Mouse (Mus musculus) B cell, adult 2 months (primary cell): ENCODE results near the gene Sectm1a.
"Not testable (repeated sequence)": the region's sequence is repeated elsewhere in the genome, so short reads cannot be mapped to it uniquely, and the experiment has no call there.

ENCODE experiments used
- DNase-seq, 2 experiments: peaks; one replicate each; pipeline ENCODE4 v3.0.0; 2022

The Sectm1a gene

DNA sequence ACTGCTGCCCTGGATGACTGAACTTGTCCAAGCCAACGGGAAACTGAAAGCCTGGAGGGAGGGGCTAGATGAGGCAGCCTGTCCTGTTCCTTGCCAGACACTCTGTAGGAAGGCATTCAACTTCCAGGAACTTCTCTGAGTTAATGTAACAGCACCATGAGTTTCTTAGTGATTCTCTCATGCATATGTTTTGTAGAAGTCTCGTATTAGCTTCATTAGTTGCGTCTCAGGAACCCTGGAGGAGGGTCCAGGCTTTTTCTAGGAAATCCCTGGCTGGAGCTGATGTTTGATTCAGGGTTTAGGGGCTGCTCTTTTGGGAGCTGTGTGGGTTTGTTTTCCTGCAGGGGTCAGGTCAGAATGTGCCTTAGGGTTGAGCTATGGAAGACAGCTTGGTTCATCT, at the start of gene Sectm1a:
Gene Sectm1a (minus strand): TSS at position 101 of the 400 bp plus-strand sequence.
- DNase-seq, result no peak

DNA sequence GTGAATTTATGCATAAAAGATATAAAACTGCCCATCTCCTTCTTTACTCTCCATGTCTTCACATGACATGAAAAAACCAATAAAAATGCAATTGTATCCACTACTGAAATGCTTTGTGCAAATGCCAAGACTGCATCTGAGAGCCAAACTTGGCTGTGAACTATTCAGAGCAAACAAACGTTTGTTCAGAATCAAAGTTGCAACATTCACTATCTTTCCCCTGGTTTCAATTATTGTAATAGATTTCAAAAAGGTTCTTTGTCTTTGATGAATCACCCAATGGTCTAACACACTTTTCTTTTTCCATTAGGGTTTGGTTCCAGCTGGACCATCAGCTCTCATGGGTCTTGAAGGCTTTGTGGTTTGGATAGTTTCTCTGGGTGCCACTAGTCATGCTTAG, 48.6 kb upstream of the Sectm1a start:
- DNase-seq, result no peak

DNA sequence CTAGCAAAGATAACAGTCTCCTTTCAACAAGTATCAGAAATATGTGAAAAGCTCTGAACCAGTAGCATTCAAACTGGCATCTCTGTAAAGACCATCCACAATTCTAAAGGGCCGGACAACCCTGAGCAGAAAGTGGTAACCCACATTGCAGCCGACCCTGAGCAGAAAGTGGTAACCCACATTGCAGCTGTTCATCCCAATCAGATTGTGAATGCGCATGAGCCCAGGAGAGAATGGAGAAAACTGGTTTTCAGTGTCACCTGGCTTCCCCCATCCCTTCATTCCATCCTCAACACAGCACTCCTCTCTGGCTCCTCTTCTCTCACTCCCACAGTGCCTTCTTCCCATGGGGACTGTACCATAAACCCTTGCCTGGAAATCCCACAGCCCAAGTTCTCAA, 46.4 kb upstream of the Sectm1a start:
- no peak for DNase-seq

DNA sequence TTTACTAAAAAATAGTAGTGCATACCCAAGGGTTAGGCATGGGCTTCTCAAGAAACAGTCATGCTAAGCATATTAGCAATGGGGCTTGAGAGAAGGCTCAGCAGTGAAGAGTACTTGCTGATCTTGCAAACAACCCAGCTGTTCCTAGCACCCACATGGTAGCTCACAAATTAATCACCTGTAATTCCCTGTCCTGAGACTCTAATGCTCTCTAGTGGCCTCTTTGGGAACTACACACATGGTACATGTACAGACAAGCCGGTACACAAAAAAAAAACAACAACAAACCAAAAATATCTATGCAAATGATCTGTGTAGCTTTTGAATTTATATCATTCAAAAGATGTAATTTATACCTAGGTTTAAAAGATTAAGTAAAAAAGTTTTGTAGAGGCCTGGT, 45.4 kb upstream of the Sectm1a start:
- DNase-seq, result peak; percentile 27 to 30

GRCm38 (mm10) chr11:121125522-121126172, 44.6 kb upstream of the Sectm1a start:
- DNase-seq, result no peak

- no peak for DNase-seq
Observed at GRCm38 (mm10) chr11:121123438-121123837, 42.4 kb upstream of the Sectm1a start.

GRCm38 (mm10) chr11:121122024-121122670, 41.1 kb upstream of the Sectm1a start:
- no peak for DNase-seq

DNA sequence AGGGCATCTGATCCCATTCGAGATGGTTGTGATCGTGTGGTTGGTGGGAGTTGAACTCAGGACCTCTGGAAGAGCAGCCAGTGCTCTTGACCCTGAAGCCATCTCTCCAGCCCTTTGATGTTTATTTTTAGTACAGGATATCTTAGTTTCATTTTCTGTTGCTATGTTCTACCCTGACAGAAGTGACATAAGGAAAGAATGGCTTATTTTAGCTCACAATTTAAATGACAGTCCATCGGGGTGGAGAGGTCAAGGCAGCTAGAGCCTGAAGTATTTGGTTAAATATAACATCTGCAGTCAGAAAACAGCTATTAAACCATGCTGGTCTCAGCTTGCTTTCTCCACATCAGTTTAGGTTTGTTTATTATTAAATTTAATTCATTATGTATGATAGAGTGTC, 40.1 kb upstream of the Sectm1a start:
- DNase-seq, result no peak

- DNase-seq, result no peak
Observed at GRCm38 (mm10) chr11:121118577-121118976, 37.6 kb upstream of the Sectm1a start, which contains the start of gene Tex19.2. Tex19.2 (minus strand) TSS chr11:121118677.

DNA sequence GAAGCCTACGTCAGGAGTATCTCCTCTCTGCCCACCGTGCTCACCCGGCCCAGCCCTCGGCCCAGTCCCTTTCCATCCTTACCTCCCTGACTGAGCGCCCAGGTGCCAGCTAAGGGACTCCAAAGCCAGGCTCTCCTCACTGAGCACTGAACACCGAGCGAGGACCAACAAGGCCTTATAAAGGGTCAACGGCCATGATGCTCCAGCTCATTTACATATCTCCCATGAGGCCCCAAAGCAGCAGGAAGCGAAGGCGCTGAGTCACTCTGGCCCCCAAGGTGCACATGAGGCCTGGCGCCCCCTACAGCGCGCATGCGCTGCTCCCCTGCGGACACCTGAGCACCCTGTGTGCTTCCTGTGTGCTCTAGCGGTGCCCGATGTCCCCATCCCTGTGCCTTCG, 37.1 kb upstream of the Sectm1a start:
- no peak for DNase-seq

- DNase-seq, result no peak
Observed at GRCm38 (mm10) chr11:121112091-121112775, 31.2 kb upstream of the Sectm1a start.

- DNase-seq, result no peak
Observed at GRCm38 (mm10) chr11:121111601-121112000, 30.6 kb upstream of the Sectm1a start.

DNA sequence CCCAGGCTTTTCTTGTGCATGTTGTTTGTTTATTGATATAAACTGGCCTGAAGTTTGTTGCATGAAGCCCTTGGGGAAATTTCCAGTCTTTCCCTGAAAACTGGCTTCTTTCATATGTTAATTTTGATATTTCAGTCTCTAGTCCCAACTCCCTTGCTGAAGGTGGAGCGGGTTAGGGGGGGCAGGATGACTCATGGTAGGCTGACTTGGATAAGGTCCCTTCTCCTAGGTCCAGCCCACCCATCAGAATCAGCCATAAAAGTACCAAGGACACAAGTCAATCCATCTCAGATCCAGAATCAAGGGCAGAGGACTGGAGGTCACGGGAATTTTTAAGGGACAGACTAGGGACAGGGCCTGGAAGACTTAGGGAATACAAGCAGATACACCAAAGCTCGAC, 30.0 kb upstream of the Sectm1a start:
- DNase-seq, result no peak

DNA sequence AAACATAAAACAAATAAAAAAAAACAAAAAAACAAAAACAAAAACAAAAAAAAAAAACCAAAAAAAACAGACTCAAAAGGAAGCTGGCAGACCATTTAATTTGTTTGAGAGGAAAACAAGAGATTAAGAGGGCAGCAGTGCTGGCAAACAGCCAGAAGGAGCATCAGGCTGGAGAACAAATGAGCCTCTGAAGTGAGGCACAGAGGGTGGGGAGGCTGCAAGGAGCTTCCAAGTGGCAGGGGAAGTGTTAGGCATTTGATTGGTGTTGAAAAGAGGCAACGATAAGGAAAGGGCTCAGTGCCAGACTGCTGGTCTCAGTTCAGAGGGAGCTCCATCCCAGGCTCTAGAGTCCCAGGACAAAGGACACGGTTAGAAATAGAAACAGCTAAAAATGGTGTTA, 29.0 kb upstream of the Sectm1a start:
- DNase-seq, result no peak

DNA sequence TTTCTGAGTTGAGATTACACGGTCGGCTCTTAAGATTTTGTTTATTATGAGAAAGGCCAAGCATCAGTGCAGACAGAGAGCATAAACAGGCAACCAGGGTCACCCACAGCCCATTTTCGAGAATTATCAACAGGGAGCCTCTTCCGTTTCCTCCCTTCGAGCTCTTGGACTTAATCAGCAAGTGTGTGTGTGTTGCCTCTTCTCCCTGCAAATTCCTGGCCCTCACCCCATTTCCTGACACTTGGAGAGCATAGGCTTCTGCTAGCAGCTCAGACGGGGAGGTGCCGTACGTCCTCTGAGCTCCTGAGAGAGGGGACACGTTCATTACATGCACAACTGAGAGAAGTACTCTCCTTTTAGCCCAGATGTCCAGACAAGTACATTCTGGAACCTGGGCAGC, 27.0 kb upstream of the Sectm1a start:
- no peak for DNase-seq

- DNase-seq, result not testable (repeated sequence)
Observed at GRCm38 (mm10) chr11:121107242-121107641, 26.2 kb upstream of the Sectm1a start.

DNA sequence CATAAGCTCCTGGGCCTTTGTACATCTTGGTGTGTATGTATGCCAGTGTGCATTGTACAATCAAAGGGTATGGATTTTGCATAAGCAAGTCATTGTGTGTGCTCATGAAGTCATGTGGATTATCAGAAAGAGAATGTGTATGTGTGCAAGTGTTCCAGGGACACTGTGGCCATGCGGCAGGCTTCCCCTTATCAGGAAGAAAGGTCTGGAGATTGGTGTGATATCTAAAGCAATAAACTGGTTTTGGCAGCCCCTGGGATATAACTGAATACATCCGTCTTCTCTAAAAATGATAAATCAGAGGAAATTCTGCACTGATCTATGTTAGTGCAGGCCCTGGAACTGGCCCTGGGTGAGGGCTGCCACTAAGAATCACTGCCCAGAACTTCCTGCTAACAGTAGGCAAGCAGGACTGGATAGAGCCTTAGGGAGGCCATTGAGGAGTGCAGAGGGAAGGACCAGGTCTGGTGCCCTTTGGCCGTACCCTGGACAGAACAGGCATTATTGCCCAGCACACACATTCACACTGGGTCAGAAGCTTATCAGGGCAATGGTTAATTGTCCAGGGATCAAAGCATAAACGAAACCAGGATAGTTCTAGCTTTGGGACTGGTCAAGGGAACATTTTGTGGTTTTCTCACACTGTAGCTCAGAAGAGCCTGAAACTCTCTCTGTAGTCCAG, 20.2 kb upstream of the Sectm1a start:
- no peak for DNase-seq

- DNase-seq, result no peak
Observed at GRCm38 (mm10) chr11:121100692-121101091, 19.7 kb upstream of the Sectm1a start.

- DNase-seq, result no peak
Observed at GRCm38 (mm10) chr11:121099762-121100161, 18.7 kb upstream of the Sectm1a start.

DNA sequence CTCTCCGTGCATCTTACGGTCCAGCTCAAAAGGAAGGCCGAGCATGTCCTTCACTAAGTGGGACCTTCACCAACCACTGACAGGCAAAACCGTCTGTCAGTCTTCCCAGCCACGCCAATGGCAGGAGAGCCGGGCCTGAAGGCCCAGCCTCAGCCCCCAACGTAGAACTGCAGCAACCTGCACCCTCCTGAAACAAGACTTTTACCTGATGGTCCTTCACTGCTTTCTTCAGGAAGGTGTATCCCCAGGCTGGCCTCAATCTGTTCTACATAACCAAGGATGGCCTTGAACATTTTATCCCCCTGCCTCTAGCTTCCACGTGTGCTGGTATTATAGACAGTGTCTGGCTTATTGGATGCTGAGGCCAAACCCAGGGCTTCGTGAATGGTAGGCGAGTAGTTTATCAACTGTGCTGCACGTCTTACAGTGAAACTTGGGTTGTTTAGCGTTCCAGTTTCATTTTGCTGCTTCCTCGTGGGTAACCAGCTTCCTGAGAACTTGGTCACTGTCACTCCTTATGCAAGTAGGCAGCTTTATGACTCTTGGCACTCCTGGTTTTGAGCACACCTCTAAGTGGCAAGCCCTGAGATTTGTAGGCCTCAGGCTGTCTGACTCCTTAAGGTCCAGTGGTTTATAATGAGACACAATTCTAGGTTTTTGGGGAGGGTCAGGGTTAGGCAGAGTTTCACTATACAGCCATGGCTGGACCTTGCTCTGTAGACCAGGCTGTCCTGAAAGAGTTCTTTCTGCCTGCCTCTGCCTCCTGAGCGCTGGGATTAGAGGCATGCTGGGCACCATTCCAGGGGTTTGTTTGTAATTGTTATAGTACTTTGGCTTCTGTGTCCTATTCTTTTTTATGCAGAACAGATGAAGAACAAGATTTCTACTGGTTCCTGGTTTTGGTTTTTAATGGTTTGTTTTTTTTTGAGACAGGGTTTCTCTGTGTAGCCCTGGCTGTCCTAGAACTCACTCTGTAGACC, 11.9 kb upstream of the Sectm1a start:
- DNase-seq, result no peak

DNA sequence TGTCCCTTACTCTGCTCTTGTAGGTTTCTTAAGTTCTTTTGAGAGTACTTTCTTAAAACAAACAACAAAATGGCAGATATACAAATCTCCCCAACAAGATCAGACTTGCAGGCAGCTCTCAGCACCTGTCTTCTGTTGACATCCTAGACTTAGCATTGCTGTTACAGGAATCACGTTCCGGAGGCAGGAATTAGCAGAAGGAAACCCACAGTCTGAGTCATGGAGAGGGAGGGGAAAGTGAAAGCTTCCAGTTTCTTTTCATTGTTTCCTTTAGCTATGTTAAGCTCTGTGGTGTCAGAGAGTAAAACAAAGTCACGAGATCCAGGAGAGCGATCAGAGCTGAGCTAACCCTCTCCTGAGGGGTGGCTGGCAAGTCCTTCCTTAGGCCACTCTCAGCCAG, 9.9 kb upstream of the Sectm1a start:
- no peak for DNase-seq
